Mouse (Mus musculus) cerebellum, postnatal 10 days (tissue): ENCODE data around the gene Cd3eap.

Source experiments
- DNase-seq, 2 experiments: peaks; one replicate each; pipeline ENCODE4 v3.0.0; 2021; ENCODE audit warnings: mixed read lengths in 2 of 2

Cd3eap gene

GRCm38 (mm10) chr7:19331910-19332309, 27.4 kb downstream of the Cd3eap start:
- no peak for DNase-seq

GRCm38 (mm10) chr7:19328425-19328824, 30.9 kb downstream of the Cd3eap start:
- peak in 1 of 2 experiments; percentile 49 for DNase-seq

DNA sequence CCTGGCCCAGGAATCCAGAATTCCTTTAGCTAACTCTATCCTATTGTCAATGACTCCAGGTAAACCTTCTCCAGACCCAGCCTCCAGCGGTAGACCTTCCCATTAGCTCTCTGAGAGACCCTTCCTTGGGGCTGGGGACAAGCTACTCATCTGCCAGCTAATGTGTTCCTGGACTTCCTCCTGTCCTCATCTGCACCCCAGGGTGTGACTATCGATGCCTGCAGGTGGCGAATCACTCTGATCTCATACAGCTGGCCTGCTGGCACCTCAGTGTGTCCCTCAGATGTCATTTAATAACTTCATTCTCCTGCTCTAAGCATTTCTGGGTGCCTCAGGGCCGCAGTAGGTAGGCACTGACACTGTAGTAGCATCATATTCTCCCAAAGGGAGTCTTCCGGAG, 31.5 kb downstream of the Cd3eap start:
- no peak for DNase-seq

DNA sequence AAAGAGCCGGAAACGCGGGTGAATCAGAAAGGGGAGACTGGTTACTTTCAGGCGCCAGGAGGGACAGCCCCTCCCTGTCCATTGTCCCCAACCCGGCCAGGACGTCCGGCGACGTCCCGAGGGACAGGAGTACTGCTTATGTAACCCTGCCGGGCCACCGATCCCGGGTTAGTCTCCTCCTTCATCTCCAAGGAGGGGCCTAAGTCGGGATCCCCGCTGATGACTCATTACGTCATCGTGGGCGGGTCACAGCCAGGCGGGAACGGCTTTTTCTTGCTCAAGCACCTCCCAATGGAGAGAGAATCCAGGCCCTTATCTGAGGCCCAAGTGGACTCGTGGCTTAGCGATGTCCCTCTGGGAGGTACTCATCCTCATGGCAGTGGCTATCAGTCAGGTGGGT, 32.2 kb downstream of the Cd3eap start:
- peak; percentile 80 to 84 for DNase-seq

DNA sequence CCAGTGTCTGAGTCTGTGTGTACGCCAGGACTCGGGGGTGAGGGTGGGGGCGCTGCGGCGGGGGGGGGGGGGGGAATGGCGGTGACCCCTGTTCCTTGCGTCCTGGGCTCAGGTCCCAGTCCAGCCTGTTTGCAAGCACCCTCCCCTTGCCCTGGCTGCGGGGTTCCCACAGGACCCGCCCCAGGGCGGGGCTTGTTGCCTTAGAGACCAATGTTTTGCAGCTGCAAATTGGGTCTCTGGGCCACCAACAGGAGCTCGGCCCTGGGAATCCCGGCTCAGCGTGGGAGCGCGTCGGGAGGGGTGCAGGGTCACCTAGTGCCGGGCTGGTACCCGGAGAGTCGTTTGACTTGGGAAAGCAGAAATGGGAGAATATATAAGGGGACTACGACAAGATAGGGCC, 32.9 kb downstream of the Cd3eap start:
- DNase-seq, result peak; percentile 59 to 79

DNA sequence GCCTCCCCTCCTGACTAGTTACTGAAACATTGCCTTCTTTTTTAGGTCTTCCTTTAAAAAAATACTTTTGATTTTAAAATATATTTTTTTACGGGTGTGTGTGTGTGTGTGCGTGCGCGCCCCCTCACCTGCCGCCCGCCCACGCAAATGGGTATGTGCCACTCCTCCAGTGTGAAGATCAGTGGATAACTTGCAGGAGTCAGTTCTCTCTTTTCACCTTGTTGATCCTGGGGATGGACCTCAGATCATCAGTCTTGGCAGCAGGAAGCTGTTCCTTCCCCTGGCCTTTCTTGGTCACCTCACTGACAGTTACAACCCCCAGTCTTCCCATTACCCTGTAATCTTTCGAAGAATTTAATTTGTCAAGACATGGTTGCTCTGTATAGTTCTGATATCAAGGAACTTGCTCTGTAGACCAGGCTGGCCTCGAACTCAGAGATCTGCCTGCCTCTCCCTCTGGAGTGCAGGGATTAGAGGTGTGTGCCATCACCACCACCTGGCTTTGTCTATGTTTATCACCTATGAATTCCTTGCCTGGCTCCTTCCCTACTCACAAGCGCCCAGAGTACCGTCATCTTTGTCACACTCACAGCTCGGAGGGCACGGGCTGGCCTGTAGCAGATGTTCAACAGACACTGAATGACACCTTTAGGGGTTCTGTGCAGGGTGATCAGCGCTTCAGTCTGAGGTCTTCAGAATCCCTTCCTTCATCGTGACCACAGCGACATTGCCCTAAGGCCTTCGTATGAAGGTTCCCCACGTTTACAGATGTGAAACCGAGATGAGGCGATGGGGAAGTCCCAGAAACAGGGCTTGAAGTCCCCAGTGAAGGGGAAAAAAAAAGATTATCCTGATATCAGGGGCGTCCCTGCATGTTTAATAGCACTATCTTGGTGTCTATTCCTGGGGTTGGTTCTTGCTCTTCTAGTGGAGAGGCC, 33.8 kb downstream of the Cd3eap start:
- DNase-seq, result no peak

GRCm38 (mm10) chr7:19324221-19324620, 35.1 kb downstream of the Cd3eap start:
- DNase-seq, result peak in 1 of 2 experiments; percentile 58

DNA sequence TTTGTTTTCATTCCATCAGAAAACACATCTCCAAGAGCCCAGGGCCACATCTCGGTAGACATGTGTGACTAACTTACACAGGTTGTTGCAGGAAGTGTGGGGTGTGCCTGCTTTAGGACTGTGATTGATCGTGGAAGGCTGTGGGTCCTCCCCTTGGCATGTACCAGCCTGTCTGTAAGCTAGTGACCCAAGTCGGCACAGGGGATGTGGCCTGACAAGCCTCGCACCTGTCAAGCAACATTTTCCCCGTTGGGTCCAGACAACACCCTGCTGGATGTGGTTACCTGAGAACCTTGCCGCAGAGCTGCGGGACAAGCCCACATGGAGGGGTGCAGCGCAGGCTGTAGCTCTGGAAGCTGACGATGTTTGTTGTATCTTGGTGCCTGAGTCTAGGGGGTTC, 36.8 kb downstream of the Cd3eap start:
- DNase-seq, result no peak

DNA sequence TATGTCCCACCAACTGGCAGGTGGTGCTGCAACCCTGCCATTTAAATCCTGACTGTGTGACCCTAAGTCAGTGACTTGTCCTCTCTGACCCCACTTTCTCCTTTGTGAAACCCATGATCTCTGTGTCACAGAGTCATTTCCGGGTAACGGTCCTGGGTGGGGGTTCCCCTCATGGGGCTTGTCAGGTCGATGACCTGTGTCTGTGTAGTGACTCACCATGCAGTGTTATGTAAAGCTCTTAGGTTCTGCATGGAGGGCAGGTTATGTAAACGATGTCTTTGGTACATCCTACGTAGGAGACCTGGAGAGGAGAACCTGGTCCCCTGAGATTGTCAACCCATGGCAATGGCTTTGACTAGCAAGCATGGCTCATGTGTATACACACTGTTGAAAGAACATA, 37.8 kb downstream of the Cd3eap start:
- DNase-seq, result no peak

DNA sequence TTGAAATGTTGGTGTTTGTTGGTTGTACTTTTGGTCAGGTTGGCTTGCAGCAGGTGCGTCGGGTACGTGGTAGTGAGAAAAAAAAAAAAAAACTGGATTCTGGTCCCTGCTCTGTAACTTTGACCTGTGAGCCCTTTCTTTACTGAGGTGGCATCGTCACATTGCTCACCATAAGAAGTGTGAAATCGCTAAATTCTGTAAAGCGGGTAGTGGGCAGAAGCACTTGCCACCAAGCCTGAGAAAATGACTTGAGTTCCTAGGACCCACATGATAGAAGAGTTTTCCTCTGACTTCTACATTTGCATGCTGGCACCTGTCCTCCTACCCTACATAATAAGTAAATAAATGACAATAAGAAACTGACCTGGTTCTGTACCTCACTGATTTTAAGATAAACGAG, 38.6 kb downstream of the Cd3eap start:
- DNase-seq, result no peak

DNA sequence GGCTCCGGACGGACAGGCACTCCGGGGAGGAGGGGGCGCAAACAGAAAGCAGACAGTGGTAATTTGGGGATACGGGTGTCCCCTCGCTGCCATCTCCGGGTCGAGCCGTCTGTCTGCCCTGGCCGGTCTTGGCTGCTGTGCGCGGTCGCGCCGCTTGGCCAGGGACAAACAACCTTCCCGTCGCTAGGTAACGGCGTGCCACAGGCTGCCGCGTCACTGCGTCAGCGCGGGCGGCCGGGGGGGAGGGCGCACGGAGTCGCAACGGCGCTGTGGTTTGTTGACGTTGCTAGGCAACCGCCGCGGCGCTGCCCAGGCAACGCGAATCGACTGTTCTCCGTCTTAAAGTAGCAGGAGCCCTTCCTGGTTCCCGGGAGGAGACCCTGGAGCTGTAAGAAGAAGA, 39.4 kb downstream of the Cd3eap start:
- peak; percentile 97 to 98 for DNase-seq

- DNase-seq, result peak; percentile 41 to 43
These were observed 39.8 kb downstream of the Cd3eap start for GRCm38 (mm10) chr7:19319458-19319857.

- DNase-seq, result no peak
These were observed 40.6 kb downstream of the Cd3eap start for GRCm38 (mm10) chr7:19318676-19319075.

GRCm38 (mm10) chr7:19318201-19318600, 41.1 kb downstream of the Cd3eap start:
- DNase-seq, result no peak

DNA sequence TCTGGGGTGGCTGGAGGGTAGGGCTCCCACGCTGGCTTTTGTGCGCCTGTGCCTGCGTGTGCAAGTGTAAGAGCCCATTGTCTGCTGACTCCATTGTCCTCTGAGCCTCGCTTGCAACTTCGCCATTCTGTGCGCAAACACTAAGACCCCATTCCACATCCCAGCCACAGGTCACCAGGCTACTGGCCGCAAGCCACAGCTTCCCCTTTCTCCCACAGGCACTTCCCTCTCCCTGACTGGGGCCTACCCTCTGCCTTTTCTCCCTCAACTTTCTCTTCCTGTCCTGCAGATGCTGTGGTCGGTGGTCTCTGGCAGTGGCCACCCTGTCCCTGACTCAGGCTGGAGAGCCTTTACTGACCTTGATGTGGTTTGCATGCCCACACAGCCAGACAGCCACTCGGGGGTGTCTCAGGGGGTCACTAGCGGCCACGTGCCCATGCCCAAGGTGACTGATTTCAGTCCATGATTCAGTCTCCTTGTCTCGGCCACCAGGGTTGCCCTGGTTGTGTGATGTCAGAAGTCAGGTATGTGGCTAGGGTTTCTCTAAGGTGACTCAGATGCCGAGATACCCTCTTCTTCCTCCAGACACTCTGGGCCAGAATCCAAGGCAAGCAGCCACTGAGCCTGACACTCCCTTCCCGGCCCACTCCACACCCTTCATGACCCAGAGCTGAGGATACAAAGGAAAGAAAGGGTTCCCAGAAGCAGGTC, 42.7 kb downstream of the Cd3eap start:
- DNase-seq, result no peak

- no peak for DNase-seq
These were observed 45.2 kb downstream of the Cd3eap start for GRCm38 (mm10) chr7:19314033-19314432.

GRCm38 (mm10) chr7:19311991-19312390, 47.3 kb downstream of the Cd3eap start:
- no peak for DNase-seq

DNA sequence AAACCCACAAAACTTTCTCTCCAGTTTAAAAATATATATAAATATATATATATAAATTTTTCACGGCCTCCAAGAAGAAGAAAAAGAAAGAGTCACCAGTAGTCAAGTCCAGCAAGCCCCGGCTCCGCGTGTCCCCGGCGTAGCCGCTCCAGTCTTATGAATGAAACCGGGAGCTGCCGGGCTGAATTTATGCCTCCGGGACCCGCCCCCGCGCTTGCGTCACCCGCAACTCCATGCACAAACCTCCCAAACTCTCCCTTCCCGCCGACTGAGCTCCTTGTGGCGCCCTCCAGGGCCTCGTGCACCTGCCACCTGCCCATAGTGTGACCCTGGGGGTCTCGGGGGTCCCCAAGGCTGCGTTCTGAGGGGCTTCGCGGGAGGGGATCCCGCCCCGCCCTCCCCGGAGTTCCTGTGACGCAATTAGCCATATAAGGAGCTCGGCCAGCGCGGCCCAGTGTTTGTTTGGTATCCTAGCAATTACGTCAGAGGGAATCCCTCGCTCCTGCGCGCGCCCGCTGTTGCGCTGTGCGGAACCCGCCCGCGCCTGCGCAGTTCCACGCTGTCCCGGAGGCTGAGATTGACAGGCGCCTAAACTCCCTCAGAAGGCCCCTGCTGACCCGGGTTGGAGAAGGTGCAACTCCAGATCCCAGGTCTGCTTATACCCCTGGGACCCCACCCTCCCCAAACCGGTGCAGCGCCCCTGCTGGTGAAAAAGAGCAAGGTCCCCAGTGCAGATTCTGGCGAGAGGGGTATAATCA, 49.2 kb downstream of the Cd3eap start, which contains the start of gene Fosb:
TSS of gene Fosb (minus strand) at position 168 of the 758 bp plus-strand sequence.
- peak; percentile 98 for DNase-seq

GRCm38 (mm10) chr7:19309278-19309883, 49.9 kb downstream of the Cd3eap start:
- no peak for DNase-seq

DNA sequence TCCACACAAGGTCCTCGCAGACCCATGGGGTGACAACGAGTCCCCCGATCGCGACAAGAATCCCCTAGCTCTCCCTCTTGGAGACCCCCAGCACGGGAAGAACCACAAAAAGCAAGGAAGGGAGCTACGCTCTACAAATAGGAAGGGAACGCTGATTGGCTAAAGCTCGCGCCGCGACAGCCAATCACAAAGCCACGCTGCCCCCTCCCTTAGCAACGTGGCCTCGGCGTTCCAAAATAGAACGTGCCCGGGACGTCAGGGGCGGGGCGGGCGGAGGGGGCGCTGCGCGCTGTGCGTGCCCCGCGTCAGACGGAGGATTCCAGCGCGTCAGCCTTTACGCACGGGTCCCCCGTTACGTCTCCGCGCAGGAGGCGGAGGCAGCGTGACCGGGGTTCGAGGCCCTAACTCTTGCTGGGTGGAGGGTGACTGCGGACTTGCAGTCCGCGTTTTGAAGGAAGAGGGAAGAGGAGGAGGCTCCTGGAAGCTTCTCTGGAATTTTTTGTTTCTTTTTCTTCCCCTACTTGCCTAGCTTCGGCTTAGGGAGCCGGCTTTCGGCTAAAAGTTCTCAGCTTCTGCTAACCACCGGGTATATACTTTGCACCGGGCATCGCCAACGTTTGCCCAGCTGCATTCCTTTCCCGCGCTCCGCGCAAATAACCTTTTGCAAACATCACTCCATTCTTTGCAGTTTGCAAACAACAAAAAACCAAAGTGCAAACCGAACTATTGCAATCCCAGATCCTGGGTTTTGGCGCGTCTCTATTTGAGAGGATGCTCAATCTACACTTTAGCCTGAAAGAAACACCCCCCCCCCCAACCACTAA, 50.6 kb downstream of the Cd3eap start:
- DNase-seq, result peak; percentile 98

DNA sequence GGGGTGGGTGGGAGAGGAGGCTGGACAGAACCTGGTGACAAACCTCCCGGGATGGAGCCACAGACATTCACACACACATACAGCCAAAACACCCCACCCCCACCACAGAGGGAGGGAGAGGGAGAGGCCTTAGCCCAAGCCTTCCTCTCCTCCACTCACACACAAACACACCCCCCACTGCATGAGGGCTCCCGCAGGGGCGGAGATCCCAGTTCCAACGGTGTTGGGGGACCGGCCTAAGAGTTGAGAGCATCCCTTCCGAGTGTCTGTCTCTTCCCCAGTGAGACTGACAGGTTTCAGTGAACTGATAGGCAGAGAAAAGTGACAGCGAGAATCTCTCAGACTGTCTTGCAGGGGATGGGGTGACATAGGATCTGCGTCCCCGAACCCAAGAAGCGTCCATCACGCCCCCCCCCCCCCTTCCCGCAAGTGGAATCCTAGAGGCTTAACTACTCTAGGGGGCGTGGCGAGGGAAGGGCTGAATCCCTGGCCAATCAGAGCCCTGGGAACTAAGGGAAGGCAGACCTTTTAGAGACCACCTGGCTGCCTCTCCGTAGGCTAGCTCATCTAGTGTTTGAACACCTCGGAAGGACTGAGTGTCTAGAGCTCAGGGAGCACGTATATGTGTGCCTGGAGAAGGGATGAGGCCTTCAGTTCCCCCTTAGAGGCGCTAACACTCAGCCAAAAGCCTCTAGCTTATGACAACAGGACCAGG, 51.4 kb downstream of the Cd3eap start:
- DNase-seq, result peak; percentile 91 to 93
